Mouse (Mus musculus): ENCODE measurements at regions not wholly inside any gene's neighbourhood (a gene's known extent, or its start where the extent isn't known, plus 50 kb on each side); places are given as distances from the start of the nearest gene placed in this dataset.

GRCm38 (mm10) chr19:36235131-36235530, 113.0 kb upstream of the Pcgf5 start:
- no peak for DNase-seq (ENCODE audit: low read depth)

- no peak for DNase-seq (ENCODE audit: low read depth)
Measured at GRCm38 (mm10) chr19:36236576-36237345, 111.3 kb upstream of the Pcgf5 start.

GRCm38 (mm10) chr19:36237751-36238150, 110.4 kb upstream of the Pcgf5 start:
- no peak for DNase-seq (ENCODE audit: low read depth)

- no peak for DNase-seq (ENCODE audit: low read depth)
Measured at GRCm38 (mm10) chr19:36238536-36238935, 109.6 kb upstream of the Pcgf5 start.

- DNase-seq (ENCODE audit: low read depth): no peak
Measured at GRCm38 (mm10) chr19:36242396-36242795, 105.7 kb upstream of the Pcgf5 start.

GRCm38 (mm10) chr19:36242946-36243345, 105.2 kb upstream of the Pcgf5 start:
- DNase-seq (ENCODE audit: low read depth): no peak

GRCm38 (mm10) chr19:36252522-36252921, 95.6 kb upstream of the Pcgf5 start:
- no peak for DNase-seq (ENCODE audit: low read depth)

GRCm38 (mm10) chr19:36257748-36258538, 90.2 kb upstream of the Pcgf5 start:
- no peak for DNase-seq (ENCODE audit: low read depth)

GRCm38 (mm10) chr19:36261819-36262218, 86.3 kb upstream of the Pcgf5 start:
- DNase-seq (ENCODE audit: low read depth): no peak

- no peak for DNase-seq (ENCODE audit: low read depth)
Measured at GRCm38 (mm10) chr19:36263923-36264322, 84.2 kb upstream of the Pcgf5 start.

GRCm38 (mm10) chr19:36264397-36264796, 83.7 kb upstream of the Pcgf5 start:
- DNase-seq (ENCODE audit: low read depth): no peak

GRCm38 (mm10) chr19:36265276-36265675, 82.8 kb upstream of the Pcgf5 start:
- DNase-seq (ENCODE audit: low read depth): no peak

- no peak for DNase-seq (ENCODE audit: low read depth)
Measured at GRCm38 (mm10) chr19:36266346-36266745, 81.8 kb upstream of the Pcgf5 start.

GRCm38 (mm10) chr19:36273466-36273865, 74.6 kb upstream of the Pcgf5 start:
- no peak for DNase-seq (ENCODE audit: low read depth)

GRCm38 (mm10) chr19:36285465-36285864, 62.6 kb upstream of the Pcgf5 start:
- no peak for DNase-seq (ENCODE audit: low read depth)

- DNase-seq (ENCODE audit: low read depth): no peak
Measured at GRCm38 (mm10) chr19:36290778-36291177, 57.3 kb upstream of the Pcgf5 start.

- no peak for DNase-seq (ENCODE audit: low read depth)
Measured at GRCm38 (mm10) chr19:36293177-36293969, 54.7 kb upstream of the Pcgf5 start.
